Mouse (Mus musculus) embryonic fibroblast, embryonic 13.5 days (primary cell): ENCODE results near the gene Uhrf1. TPM values are rescaled to one million over a fixed set of nuclear protein-coding genes. Genes with fewer than 3 reads are reported as not detected.

Experiments used
- H3K27ac ChIP-seq: 2 replicates; pipeline ENCODE4 v1.5.1; 2012; ENCODE audit warnings: low read length, control low read depth, inconsistent platforms; ENCODE audit not compliant: insufficient read depth
- H3K4me1 ChIP-seq: 2 replicates; pipeline ENCODE4 v1.6.1; 2011; ENCODE audit warnings: low read length; ENCODE audit not compliant: control insufficient read depth, insufficient read depth
- H3K4me3 ChIP-seq: 2 replicates; pipeline ENCODE4 v1.5.1; 2011; ENCODE audit warnings: mild to moderate bottlenecking, control low read depth, low read length; ENCODE audit not compliant: insufficient read depth
- CTCF ChIP-seq: IDR thresholded peaks from 2 replicates; pipeline ENCODE4 v1.5.1; 2011; ENCODE audit warnings: mild to moderate bottlenecking, control low read depth, low read length, moderate library complexity, borderline replicate concordance; ENCODE audit not compliant: insufficient read depth
- POLR2A ChIP-seq: IDR thresholded peaks from 2 replicates; pipeline ENCODE4 v1.6.1; 2011; ENCODE audit warnings: low read depth, mild to moderate bottlenecking, control low read depth, low read length, moderate library complexity
- polyA plus RNA-seq: library from polyadenylated mRNA; stranded (reverse); fragments of >200 nt; gene quantifications from 2 replicates; pipeline ENCODE4 v1.2.4, GENCODE M21; 2011; ENCODE audit warnings: low read depth; ENCODE audit not compliant: missing spikeins, insufficient read length

Uhrf1 gene
- polyA plus RNA-seq, 1 experiment, result 50.2 TPM

- TF ChIP-seq POLR2A (no peak), CTCF (no peak)
- H3K4me3 ChIP-seq, result no peak overlapping the region
- no peak overlapping the region for H3K27ac ChIP-seq
- H3K4me1 ChIP-seq, result no peaks in the 10 kb centered on the region
These were observed 8.9 kb upstream of the Uhrf1 start for GRCm38 (mm10) chr17:56294241-56294640.

- H3K4me3 ChIP-seq, result no peak overlapping the region
These were observed 6.9 kb upstream of the Uhrf1 start for GRCm38 (mm10) chr17:56296201-56296600.

GRCm38 (mm10) chr17:56298238-56298637 lies 4.9 kb upstream of the Uhrf1 start:
- TF ChIP-seq POLR2A (no peak), CTCF (no peak)
- H3K4me1 ChIP-seq, result no peaks in the 10 kb centered on the region
- H3K4me3 ChIP-seq, result no peak overlapping the region
- no peak overlapping the region for H3K27ac ChIP-seq

More at GRCm38 (mm10) chr17:56296201-56296600, 6.9 kb upstream of the Uhrf1 start:
- no peaks in the 10 kb centered on the region for H3K4me1 ChIP-seq
- TF ChIP-seq CTCF, result no peak
- no peak for TF ChIP-seq POLR2A
- H3K27ac ChIP-seq, result no peak overlapping the region

GRCm38 (mm10) chr17:56300186-56300585 lies 2.9 kb upstream of the Uhrf1 start, which contains the start of gene Arrdc5:
TSS of gene Arrdc5 (minus strand) at chr17:56300286.
- TF ChIP-seq POLR2A, result no peak
- no peak for TF ChIP-seq CTCF

GRCm38 (mm10) chr17:56302363-56302996 lies 641 bp upstream of the Uhrf1 start:
- Histone ChIP-seq H3K27ac (no peak overlapping the region), H3K4me1 (no peaks in the 10 kb centered on the region), H3K4me3 (no peak overlapping the region)
- no peak for TF ChIP-seq CTCF
- no peak for TF ChIP-seq POLR2A

More at GRCm38 (mm10) chr17:56300186-56300585, 2.9 kb upstream of the Uhrf1 start, which contains the start of gene Arrdc5:
- H3K4me3 ChIP-seq, result no peak within 1 kb of the TSS
- H3K27ac ChIP-seq, result no peak within 1 kb of the TSS
- no peaks in the 10 kb centered on the region for H3K4me1 ChIP-seq

GRCm38 (mm10) chr17:56303847-56304586 lies 896 bp downstream of the Uhrf1 start:
- TF ChIP-seq CTCF (no peak), POLR2A (peak; percentile 44)
- Histone ChIP-seq H3K4me1 (no peaks in the 10 kb centered on the region), H3K4me3 (peak overlapping the region; percentile 75), H3K27ac (no peak overlapping the region)

GRCm38 (mm10) chr17:56304718-56305117 lies 1.6 kb downstream of the Uhrf1 start:
- peak overlapping the region; percentile 75 for H3K4me3 ChIP-seq
- no peak for TF ChIP-seq POLR2A
- H3K27ac ChIP-seq, result no peak overlapping the region
- no peaks in the 10 kb centered on the region for H3K4me1 ChIP-seq

GRCm38 (mm10) chr17:56305156-56305555 lies 2.0 kb downstream of the Uhrf1 start:
- H3K4me3 ChIP-seq, result peak overlapping the region; percentile 75
- no peaks in the 10 kb centered on the region for H3K4me1 ChIP-seq
- TF ChIP-seq CTCF, result no peak
- TF ChIP-seq POLR2A, result no peak
- H3K27ac ChIP-seq, result no peak overlapping the region

GRCm38 (mm10) chr17:56305826-56306225 lies 2.7 kb downstream of the Uhrf1 start:
- no peak for TF ChIP-seq POLR2A
- TF ChIP-seq CTCF, result peak; percentile 23; the same call in 1 of the 2 replicates
- Histone ChIP-seq H3K27ac (no peak overlapping the region), H3K4me1 (no peaks in the 10 kb centered on the region), H3K4me3 (peak overlapping the region; percentile 75; the same call in 1 of the 2 replicates)

GRCm38 (mm10) chr17:56308088-56308487 lies 5.0 kb downstream of the Uhrf1 start:
- H3K27ac ChIP-seq, result no peak overlapping the region
- no peak overlapping the region for H3K4me3 ChIP-seq
- TF ChIP-seq POLR2A, result no peak
- no peak for TF ChIP-seq CTCF
- no peaks in the 10 kb centered on the region for H3K4me1 ChIP-seq
